Mouse (Mus musculus) CD4-positive naive resting alpha-beta T cell, adult 57 days (primary cell): ENCODE measurements around the gene H2afb2. TPM values are rescaled to one million over a fixed set of nuclear protein-coding genes. Genes with fewer than 3 reads are reported as not detected.

Source experiments
- total RNA-seq: library from RNA; stranded (reverse); gene quantifications from one replicate; pipeline ENCODE4 v1.2.4, GENCODE M21; 2023

The H2afb2 gene
- not detected for total RNA-seq

GRCm38 (mm10) chrX:116680878-116681277 lies at the start of gene H2afb2:
Gene H2afb2 (plus strand): TSS chrX:116681178.

Other genes starting within 250 kb of the H2afb2 start
- gene Cpxcr1, start 232.2 kb upstream of the H2afb2 start, total RNA-seq: not detected